Mouse (Mus musculus): Measurements from ENCODE around the gene Skp1a.

DNA sequence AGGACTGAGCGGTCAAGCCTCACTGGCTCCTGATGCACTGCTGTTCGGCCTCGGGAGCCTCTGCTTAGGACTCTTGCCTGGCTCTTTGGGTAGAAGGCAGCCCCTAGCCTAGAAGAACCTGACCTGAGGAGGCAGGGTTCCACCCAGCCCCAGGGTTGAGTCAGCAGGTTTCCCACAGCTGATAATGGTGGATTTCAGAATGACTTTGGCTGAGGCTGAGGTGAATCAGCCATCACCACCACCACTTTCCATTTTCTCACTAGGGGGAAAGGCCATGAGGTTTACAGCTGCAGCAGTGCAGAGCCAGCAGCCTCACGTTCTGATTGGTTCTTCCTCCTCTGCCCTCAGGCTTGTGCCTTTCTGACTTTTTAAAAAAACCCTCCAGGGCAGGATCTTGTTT is 29.1 kb downstream of the Skp1a start:
- TF ChIP-seq UBTF (IDR thresholded peaks at IDR 0.05; ENCODE audit: borderline replicate concordance, insufficient read depth, low read depth, low read length) (no peak), POLR2AphosphoS2 (IDR thresholded peaks at IDR 0.05; ENCODE audit: low read length) (no peak), MAZ (IDR thresholded peaks at IDR 0.05; ENCODE audit: low read depth, low read length) (no peak), USF1 (IDR thresholded peaks at IDR 0.05; ENCODE audit: low read depth, low read length) (no peak), CTCF (IDR thresholded peaks at IDR 0.05 in 2 of 3, conservative IDR thresholded peaks at IDR 0.05 in 1 of 3; ENCODE audit: control insufficient read depth in 1 of 3, insufficient read depth in 1 of 3, low read depth in 2 of 3, low read length in 3 of 3, poor library complexity in 1 of 3, severe bottlenecking in 1 of 3) (no peak), MXI1 (IDR thresholded peaks at IDR 0.05; ENCODE audit: low read depth, low read length) (no peak), ELF1 (IDR thresholded peaks at IDR 0.05; ENCODE audit: low read depth, low read length) (no peak), JUND (IDR thresholded peaks at IDR 0.05; ENCODE audit: low read depth, low read length) (no peak), POLR2A (IDR thresholded peaks at IDR 0.05; ENCODE audit: control insufficient read depth in 1 of 2, insufficient read depth in 1 of 2, low read depth in 1 of 2, low read length in 2 of 2, poor library complexity in 1 of 2) (no peak), MAX (IDR thresholded peaks at IDR 0.05; ENCODE audit: low read length) (no peak), ZMIZ1 (IDR thresholded peaks at IDR 0.05; ENCODE audit: low read depth, low read length) (no peak), CHD2 (IDR thresholded peaks at IDR 0.05; ENCODE audit: low read length) (no peak)
